Mouse (Mus musculus) left cerebral cortex, postnatal 4 days (tissue): ENCODE measurements around the gene Igsf3. TPM values are rescaled to one million over a fixed set of nuclear protein-coding genes. Genes with fewer than 3 reads are reported as not detected.
A peak's percentile ranks its signal among the peaks of the same experiment; 100 is the strongest.

ENCODE experiments used
- DNase-seq: peaks from one replicate; pipeline ENCODE4 v3.0.0-alpha.2; 2022
- intact Hi-C: fragments of 180-260 bp; cut with DNase I; formaldehyde crosslinking; loops from one replicate; pipeline ENCODE4 v1.15.1; 2025
- total RNA-seq, 2 experiments: library from RNA; stranded (reverse); gene quantifications; 2 replicates each; pipeline ENCODE4 v1.2.3; 2021

The Igsf3 gene
- 100 to 1,000 TPM in 1 of 2 experiments, 10 to 100 TPM in 1; 96.4 to 101 TPM for total RNA-seq

- DNase-seq = peak; percentile 83
- intact Hi-C loops = loop anchor here (10.0 kb wide), 1 partner anchor 68 kb away; no protein-coding TSS in a partner anchor
Observed at GRCm38 (mm10) chr3:101376538-101377247, at the start of gene Igsf3. TSS of gene Igsf3 (plus strand) at chr3:101377083.

- DNase-seq = no peak
- intact Hi-C loops = no loop called here
Observed at GRCm38 (mm10) chr3:101327248-101327647, 49.6 kb upstream of the Igsf3 start.

GRCm38 (mm10) chr3:101328617-101329016 is 48.3 kb upstream of the Igsf3 start:
- intact Hi-C loops = no loop called here
- no peak for DNase-seq

GRCm38 (mm10) chr3:101343199-101343924 is 33.5 kb upstream of the Igsf3 start:
- intact Hi-C loops = no loop called here
- peak; percentile 85 for DNase-seq

GRCm38 (mm10) chr3:101344246-101344645 is 32.6 kb upstream of the Igsf3 start:
- intact Hi-C loops = no loop called here

GRCm38 (mm10) chr3:101345299-101345698 is 31.6 kb upstream of the Igsf3 start:
- intact Hi-C loops = no loop called here
- DNase-seq = no peak

More at GRCm38 (mm10) chr3:101344246-101344645, 32.6 kb upstream of the Igsf3 start:
- DNase-seq = no peak

- intact Hi-C loops = no loop called here
- DNase-seq = peak; percentile 27
Observed at GRCm38 (mm10) chr3:101346806-101347205, 30.1 kb upstream of the Igsf3 start.

GRCm38 (mm10) chr3:101348501-101349161 is 28.3 kb upstream of the Igsf3 start:
- intact Hi-C loops = no loop called here
- peak; percentile 44 for DNase-seq

GRCm38 (mm10) chr3:101349542-101350307 is 27.2 kb upstream of the Igsf3 start:
- DNase-seq = no peak

GRCm38 (mm10) chr3:101350406-101350805 is 26.5 kb upstream of the Igsf3 start:
- intact Hi-C loops = no loop called here
- no peak for DNase-seq

More at GRCm38 (mm10) chr3:101349542-101350307, 27.2 kb upstream of the Igsf3 start:
- intact Hi-C loops = no loop called here

- intact Hi-C loops = no loop called here
- peak; percentile 98 for DNase-seq
Observed at GRCm38 (mm10) chr3:101354490-101354889, 22.4 kb upstream of the Igsf3 start.

- DNase-seq = no peak
- intact Hi-C loops = no loop called here
Observed at GRCm38 (mm10) chr3:101355702-101356101, 21.2 kb upstream of the Igsf3 start.

GRCm38 (mm10) chr3:101356583-101357553 is 20.0 kb upstream of the Igsf3 start:
- DNase-seq = no peak
- intact Hi-C loops = no loop called here

- DNase-seq = no peak
- intact Hi-C loops = no loop called here
Observed at GRCm38 (mm10) chr3:101360832-101361231, 16.1 kb upstream of the Igsf3 start.

- no peak for DNase-seq
- intact Hi-C loops = no loop called here
Observed at GRCm38 (mm10) chr3:101362391-101362790, 14.5 kb upstream of the Igsf3 start.

- intact Hi-C loops = no loop called here
- DNase-seq = no peak
Observed at GRCm38 (mm10) chr3:101363574-101363973, 13.3 kb upstream of the Igsf3 start.

GRCm38 (mm10) chr3:101365081-101365612 is 11.7 kb upstream of the Igsf3 start:
- DNase-seq = no peak
- intact Hi-C loops = no loop called here

GRCm38 (mm10) chr3:101365911-101366310 is 11.0 kb upstream of the Igsf3 start:
- intact Hi-C loops = no loop called here

GRCm38 (mm10) chr3:101367372-101367771 is 9.5 kb upstream of the Igsf3 start:
- DNase-seq = no peak
- intact Hi-C loops = no loop called here

More at GRCm38 (mm10) chr3:101365911-101366310, 11.0 kb upstream of the Igsf3 start:
- peak; percentile 66 for DNase-seq
